Mouse (Mus musculus): ENCODE results near the gene Gm47959.

Gene Gm47959

GRCm38 (mm10) chr1:83016556-83016955, 16.2 kb downstream of the Gm47959 start:
- in situ Hi-C loops (cut with MboI; ENCODE audit: unreplicated experiment in 2 of 2): no loop called here

- in situ Hi-C loops (cut with MboI; ENCODE audit: unreplicated experiment in 2 of 2): no loop called here
These were observed 31.6 kb downstream of the Gm47959 start for GRCm38 (mm10) chr1:83031950-83032349.

GRCm38 (mm10) chr1:83032508-83032907, 32.2 kb downstream of the Gm47959 start:
- in situ Hi-C loops (cut with MboI; ENCODE audit: unreplicated experiment in 2 of 2): no loop called here

DNA sequence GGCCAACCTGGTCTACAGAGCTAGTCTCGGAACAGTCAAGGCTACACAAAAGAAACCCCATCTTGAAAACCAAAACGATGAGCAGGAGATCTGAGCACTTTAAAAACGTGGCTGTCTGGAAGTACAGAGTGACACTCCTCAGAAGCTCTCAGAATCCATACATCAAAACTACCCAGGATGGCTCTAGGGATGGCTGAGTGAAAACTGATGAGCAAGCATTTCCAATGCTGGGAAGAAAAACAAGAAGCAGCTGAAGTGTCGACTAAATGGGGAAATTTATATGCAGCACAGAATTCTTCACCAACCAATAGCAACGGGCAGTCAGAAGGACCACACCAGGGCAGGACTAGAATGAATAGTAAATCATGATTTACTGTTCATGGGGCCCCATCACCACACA, 34.2 kb downstream of the Gm47959 start:
- in situ Hi-C loops (cut with MboI; ENCODE audit: unreplicated experiment in 2 of 2): no loop called here

- in situ Hi-C loops (cut with MboI; ENCODE audit: unreplicated experiment in 2 of 2): no loop called here
These were observed 36.7 kb downstream of the Gm47959 start for GRCm38 (mm10) chr1:83036892-83037667.

DNA sequence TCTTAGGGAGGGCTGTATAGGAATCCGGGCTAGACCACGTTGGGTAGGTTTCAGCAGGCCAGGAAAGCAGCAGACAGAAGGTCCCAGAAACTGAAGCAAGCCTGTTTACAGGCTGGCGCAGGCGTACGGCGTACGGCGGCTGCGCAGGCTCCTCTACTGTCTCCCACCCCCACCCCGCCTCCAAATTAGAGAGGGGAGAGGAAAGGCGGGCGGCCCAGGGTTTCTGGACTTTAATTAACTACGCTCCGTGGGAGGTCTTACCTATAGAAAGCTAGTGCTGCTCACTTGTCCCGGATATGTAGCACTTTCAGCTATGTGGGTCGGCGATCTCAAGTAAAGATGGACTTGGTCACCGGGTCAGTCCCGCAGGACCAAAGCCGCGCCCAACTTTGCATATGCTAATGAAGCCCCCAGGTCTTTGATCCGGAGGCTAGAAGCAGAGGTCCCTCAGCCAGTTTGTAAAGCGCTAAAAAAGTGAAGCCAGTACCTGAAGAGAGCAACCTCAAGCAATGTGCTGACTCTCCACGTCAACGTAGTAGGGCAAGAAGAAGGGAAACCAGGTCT, 37.8 kb downstream of the Gm47959 start, which contains the start of gene Slc19a3:
Slc19a3 (minus strand) TSS at position 340 of the 564 bp plus-strand sequence.
- in situ Hi-C loops (cut with MboI; ENCODE audit: unreplicated experiment in 2 of 2): no loop called here

DNA sequence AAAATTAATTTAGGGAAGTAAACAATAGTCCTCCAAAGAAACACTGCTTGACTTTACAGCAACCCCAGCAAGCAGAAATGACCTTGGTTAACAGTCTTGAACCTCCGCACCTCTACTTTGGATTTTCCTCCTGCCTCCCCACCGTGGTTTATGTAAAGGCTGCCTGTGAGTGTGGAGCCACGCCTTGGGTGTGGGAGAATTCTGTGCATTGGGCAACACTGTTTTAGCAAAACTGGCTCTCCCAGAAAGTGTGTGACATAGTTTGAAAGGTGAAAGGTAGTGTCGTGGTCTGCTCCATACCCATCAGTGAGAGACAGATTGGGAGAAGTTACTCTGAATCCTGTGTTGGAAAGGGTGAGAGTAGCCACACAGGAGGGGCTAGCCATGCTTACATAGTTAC, 38.7 kb downstream of the Gm47959 start:
- in situ Hi-C loops (cut with MboI; ENCODE audit: unreplicated experiment in 2 of 2): no loop called here

- in situ Hi-C loops (cut with MboI; ENCODE audit: unreplicated experiment in 2 of 2): no loop called here
These were observed 42.0 kb downstream of the Gm47959 start, which contains the start of gene Krtap28-10 for GRCm38 (mm10) chr1:83042380-83042779. Gene Krtap28-10, minus strand, starts transcription at chr1:83042480.

DNA sequence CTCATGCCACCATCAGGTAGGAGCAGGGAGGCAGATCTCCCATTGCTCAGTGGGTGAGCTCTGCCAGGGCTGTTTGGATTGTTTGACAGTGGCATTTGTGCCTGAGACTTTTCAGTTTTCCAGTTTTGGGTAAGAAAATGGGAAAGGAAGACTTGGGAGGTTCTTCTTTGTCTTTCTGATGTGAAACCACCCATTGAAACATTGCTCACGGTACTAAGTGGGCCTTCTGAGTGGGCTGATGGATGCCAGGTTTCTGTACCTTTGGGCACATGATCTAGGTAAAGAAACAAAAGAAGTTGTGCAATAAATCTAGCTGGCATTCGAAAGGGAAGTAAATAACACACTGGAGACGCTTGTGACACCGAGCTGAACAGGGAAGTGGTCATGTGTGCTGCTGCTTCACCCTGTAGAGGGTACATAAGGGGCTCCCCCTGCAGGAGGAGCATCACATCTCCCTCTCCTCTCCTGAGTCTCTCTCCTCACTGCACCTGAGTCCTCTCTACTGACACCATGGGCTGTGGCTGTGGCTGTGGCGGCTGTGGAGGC, 44.6 kb downstream of the Gm47959 start, which contains the start of gene Gm47969:
Gm47969 (plus strand) TSS at position 51 of the 546 bp plus-strand sequence.
- in situ Hi-C loops (cut with MboI; ENCODE audit: unreplicated experiment in 2 of 2): no loop called here

All from v-Abl transformed pro-B cells (cell line).